Mouse (Mus musculus) intestine, embryonic 14.5 days (tissue): ENCODE measurements around the gene Tinagl1. TPM values are rescaled to one million over a fixed set of nuclear protein-coding genes. Genes with fewer than 3 reads are reported as not detected.
A peak's percentile ranks its signal among the peaks of the same experiment; 100 is the strongest.

Experiments
- ATAC-seq: fragments of 200-750 bp; cut with Nextera tagmentation; replicated peaks from 2 replicates; pipeline ENCODE4 v1.8.0; 2017; ENCODE audit warnings: low read depth, moderate number of reproducible peaks, moderate TSS enrichment, moderate library complexity; ENCODE audit not compliant: low FRiP score, low TSS enrichment
- DNase-seq: peaks from one replicate; pipeline ENCODE4 v3.0.0-alpha.2; 2018; ENCODE audit warnings: low spot score
- H3K27ac ChIP-seq: fragments of 300-500 bp; sonication (generic); 2 replicates; pipeline ENCODE4 v1.5.1; 2014; ENCODE audit warnings: low read depth, mild to moderate bottlenecking, control low read depth
- H3K27me3 ChIP-seq: fragments of 300-500 bp; sonication (generic); replicated peaks from 2 replicates; pipeline ENCODE4 v1.6.1; 2014; ENCODE audit warnings: low read length, control low read depth; ENCODE audit not compliant: control insufficient read depth, insufficient read depth
- H3K36me3 ChIP-seq: fragments of 300-500 bp; sonication (generic); 2 replicates; pipeline ENCODE4 v1.6.1; 2014; ENCODE audit warnings: low read length, control low read depth; ENCODE audit not compliant: control insufficient read depth, insufficient read depth
- H3K4me1 ChIP-seq: fragments of 300-500 bp; sonication (generic); replicated peaks from 2 replicates; pipeline ENCODE4 v1.6.1; 2014; ENCODE audit warnings: low read length, control low read depth, mixed read lengths; ENCODE audit not compliant: control insufficient read depth, insufficient read depth
- H3K4me2 ChIP-seq: fragments of 300-500 bp; sonication (generic); 2 replicates; pipeline ENCODE4 v1.6.1; 2014; ENCODE audit warnings: low read length
- H3K4me3 ChIP-seq: fragments of 300-500 bp; sonication (generic); 2 replicates; pipeline ENCODE4 v1.5.1; 2014; ENCODE audit warnings: low read depth, low read length, control low read depth, mixed read lengths
- H3K9ac ChIP-seq: fragments of 300-500 bp; sonication (generic); 2 replicates; pipeline ENCODE4 v1.6.1; 2014; ENCODE audit warnings: mild to moderate bottlenecking, low read length
- H3K9me3 ChIP-seq: fragments of 300-500 bp; sonication (generic); 2 replicates; pipeline ENCODE4 v1.6.1; 2016; ENCODE audit warnings: low read length, control low read depth; ENCODE audit not compliant: control insufficient read depth
- WGBS: fragments of 180-500 bp; shearing (Covaris S2); extraction: QIAGEN DNeasy Blood & Tissue Kit; methylation state at CpG from one replicate; pipeline ENCODE4 v1.1.7; 2014; 5-methylcytosine and 5-hydroxymethylcytosine counted together
- polyA plus RNA-seq: library from polyadenylated mRNA; unstranded; fragments of >200 nt; fragmentation: Nextera tagmentation; extraction: Ambion mirVana; gene quantifications from 2 replicates; pipeline ENCODE4 v1.2.1, GENCODE M21; 2014

Gene Tinagl1
- polyA plus RNA-seq, 1 experiment from 2014 or later, result 39.6 TPM

DNA sequence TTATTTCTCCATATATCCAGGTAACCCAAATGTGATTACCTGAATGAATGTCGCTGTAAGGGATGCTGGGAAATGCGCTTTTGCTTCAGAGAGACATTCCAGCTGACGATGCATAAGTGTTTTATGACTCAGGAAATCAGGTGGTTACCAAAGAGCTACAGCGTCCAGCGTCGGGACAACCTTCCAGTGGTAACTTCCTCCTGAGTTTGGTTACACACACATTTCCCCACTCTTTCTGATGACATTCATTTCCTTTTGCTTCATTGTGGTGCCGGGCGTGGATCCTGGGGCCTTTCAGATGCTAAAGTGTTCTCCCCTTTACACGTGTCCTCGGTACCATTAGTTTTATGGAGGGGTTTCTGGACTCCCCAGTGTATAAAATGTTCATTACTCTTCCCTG lies 26.5 kb downstream of the Tinagl1 start:
- WGBS, result 65% methylated on average over 10 of the region's 10 CpGs
- Histone ChIP-seq H3K9ac (no peak overlapping the region), H3K9me3 (no peaks in the 10 kb centered on the region), H3K4me3 (no peak overlapping the region), H3K36me3 (no peaks in the 10 kb centered on the region), H3K27me3 (peaks cover 15% of the 10 kb centered on the region), H3K27ac (no peak overlapping the region), H3K4me1 (no peaks in the 10 kb centered on the region), H3K4me2 (no peak overlapping the region)
- DNase-seq (no peak), ATAC-seq (no peak)

DNA sequence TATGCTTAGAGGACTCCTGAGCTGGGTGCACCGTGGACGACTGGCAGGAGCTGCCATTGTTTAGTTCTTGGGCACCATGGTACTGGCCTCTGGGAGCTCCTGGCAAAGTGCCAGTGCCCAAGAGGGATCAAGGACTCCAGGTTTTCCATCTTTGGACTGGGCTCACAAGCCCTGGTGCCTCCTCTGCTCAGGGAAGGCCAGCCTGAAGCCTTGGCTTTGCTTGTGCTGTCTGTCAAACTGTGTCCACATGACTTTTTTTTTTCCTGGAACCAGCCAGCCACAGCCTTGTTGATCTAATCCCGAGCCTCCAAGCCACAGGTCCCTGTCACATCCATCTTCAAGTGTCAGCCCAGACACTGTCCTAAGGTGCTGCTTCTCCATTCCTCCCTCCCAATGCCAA lies 33.1 kb downstream of the Tinagl1 start:
- WGBS, result 48% methylated on average over 3 of the region's 3 CpGs
- ATAC-seq, result no peak
- H3K4me2 ChIP-seq, result no peak overlapping the region

DNA sequence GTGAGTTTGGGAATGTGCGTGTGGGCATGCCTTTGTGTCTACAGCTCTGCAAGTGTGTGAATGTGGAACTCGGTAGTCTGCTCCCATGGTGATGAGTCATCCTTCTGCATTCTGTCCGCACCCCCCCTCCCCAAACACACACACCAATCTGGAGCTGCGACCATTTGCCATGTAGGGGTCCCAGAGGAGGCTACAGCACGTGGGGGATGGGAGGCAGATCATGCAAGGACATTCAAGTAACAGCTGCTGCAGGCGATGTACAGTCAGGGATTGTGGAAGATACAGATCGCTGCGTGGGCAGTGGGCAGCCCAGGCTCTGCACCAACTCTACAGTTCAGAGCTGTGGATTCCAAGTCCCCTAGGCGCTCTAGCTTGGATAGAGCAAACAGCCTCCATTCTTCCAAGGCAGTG lies 33.9 kb downstream of the Tinagl1 start:
- Histone ChIP-seq H3K36me3 (no peaks in the 10 kb centered on the region), H3K4me1 (peaks cover 9% of the 10 kb centered on the region; the same call in 1 of the 2 replicates)

More for the DNA sequence above, 33.1 kb downstream of the Tinagl1 start:
- peaks cover 47% of the 10 kb centered on the region for H3K27me3 ChIP-seq
- no peak overlapping the region for H3K4me3 ChIP-seq
- H3K9ac ChIP-seq, result no peak overlapping the region
- no peak overlapping the region for H3K27ac ChIP-seq
- peaks cover 9% of the 10 kb centered on the region; the same call in 1 of the 2 replicates for H3K4me1 ChIP-seq
- DNase-seq, result no peak
- no peaks in the 10 kb centered on the region for H3K36me3 ChIP-seq
- H3K9me3 ChIP-seq, result no peaks in the 10 kb centered on the region

DNA sequence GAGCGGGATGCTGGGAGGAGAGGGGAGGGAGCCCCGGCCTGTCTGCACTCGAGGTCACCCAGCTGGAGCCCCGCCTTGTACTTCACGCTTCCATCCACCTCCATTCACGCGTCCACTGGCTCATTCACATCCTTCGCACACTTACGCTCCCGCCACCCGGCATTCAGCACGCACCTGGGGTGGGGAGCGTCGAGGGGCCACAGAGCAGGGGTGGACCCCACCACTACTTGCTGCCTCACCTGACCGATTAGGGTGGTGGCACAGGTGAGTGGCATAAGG lies 35.8 kb downstream of the Tinagl1 start, which contains the start of gene Hcrtr1:
Gene Hcrtr1 (minus strand): TSS at position 146 of the 279 bp plus-strand sequence.
- H3K36me3 ChIP-seq, result no peaks in the 10 kb centered on the region
- H3K4me2 ChIP-seq, result peak within 1 kb of the TSS; percentile 58
- H3K27me3 ChIP-seq, result peaks cover 48% of the 10 kb centered on the region
- WGBS, result under 1% methylated on average over 14 of the region's 15 CpGs
- peak; percentile 9; the same call in 1 of the 2 replicates for ATAC-seq
- H3K9ac ChIP-seq, result peak within 1 kb of the TSS; percentile 22; the same call in 1 of the 2 replicates
- no peak for DNase-seq
- H3K9me3 ChIP-seq, result no peaks in the 10 kb centered on the region
- H3K4me3 ChIP-seq, result peak within 1 kb of the TSS; percentile 27
- peaks cover 13% of the 10 kb centered on the region for H3K4me1 ChIP-seq
- no peak within 1 kb of the TSS for H3K27ac ChIP-seq

More for the DNA sequence above, 33.9 kb downstream of the Tinagl1 start:
- no peak overlapping the region for H3K9ac ChIP-seq
- H3K27me3 ChIP-seq, result peaks cover 48% of the 10 kb centered on the region
- no peak overlapping the region for H3K27ac ChIP-seq
- no peak for DNase-seq
- H3K4me3 ChIP-seq, result no peak overlapping the region
- 51% methylated on average over 9 of the region's 9 CpGs for whole genome bisulfite sequencing
- H3K4me2 ChIP-seq, result no peak overlapping the region
- no peak for ATAC-seq
- no peaks in the 10 kb centered on the region for H3K9me3 ChIP-seq

DNA sequence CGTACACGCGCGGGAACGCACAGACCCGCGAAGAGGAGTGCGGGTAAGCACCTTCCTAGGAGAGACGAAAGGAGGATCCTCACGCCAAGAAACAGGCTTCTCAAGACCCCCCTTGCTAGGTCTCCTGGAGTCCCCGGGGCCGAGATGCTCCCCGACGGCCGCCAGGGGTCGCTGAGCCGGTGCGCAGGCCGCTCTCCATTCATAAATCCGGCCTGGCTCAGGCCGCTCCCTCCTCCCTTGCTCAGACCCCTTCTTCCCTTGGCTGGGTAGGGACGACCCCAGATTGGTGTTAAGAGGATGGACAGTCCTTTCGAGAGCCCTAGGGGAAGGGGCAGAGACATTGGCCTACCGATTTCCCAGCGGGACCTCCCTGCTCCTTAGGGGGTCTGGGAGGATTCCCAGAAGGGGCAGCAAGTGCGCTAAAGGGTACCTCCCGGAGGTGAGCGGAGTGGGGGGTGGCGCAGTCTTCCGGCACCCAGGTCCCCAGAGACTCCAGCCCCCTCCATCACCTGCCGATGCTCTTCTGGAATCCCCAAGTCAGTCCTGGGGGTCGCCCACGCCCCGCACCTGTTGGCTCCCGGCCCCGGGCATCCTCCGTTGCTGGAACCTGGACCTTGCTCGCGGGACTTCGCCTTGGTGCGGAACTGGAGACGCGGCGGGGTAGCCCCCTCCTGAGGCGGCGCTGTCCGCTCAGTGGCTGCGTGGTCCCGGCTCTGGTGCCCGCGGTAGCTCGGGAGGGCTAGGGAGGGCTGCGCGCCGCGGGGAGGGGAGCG lies 36.3 kb downstream of the Tinagl1 start:
- Histone ChIP-seq H3K36me3 (no peaks in the 10 kb centered on the region), H3K4me1 (peaks cover 13% of the 10 kb centered on the region), H3K9me3 (no peaks in the 10 kb centered on the region), H3K4me3 (peak overlapping the region; percentile 27), H3K27me3 (peaks cover 48% of the 10 kb centered on the region), H3K4me2 (peak overlapping the region; percentile 58), H3K9ac (peak overlapping the region; percentile 22; the same call in 1 of the 2 replicates), H3K27ac (no peak overlapping the region)
- WGBS, result under 1% methylated on average over 50 of the region's 57 CpGs
- peak; percentile 93 for DNase-seq
- ATAC-seq, result peak; percentile 57

DNA sequence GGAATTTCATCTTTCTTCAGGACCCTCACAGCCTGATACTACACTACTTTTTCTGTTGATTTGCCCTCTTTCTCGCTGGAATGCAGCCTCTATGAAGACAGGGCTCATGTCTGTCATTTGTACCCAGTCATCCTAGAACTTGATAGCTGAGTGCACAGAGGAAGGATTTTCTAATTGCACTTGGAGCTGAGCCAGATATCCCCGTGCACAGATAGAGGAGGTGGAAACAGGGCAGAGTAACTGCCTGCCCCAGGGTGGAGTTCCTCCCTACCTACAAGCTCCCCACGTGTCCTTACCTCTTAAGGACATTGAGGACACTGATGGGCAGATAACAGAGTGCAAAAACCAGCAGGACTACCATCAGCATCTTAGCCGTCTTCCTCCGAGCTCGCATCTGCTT lies 41.5 kb downstream of the Tinagl1 start:
- H3K9me3 ChIP-seq, result no peaks in the 10 kb centered on the region
- no peak overlapping the region for H3K4me2 ChIP-seq
- no peak overlapping the region for H3K4me3 ChIP-seq
- H3K27me3 ChIP-seq, result peaks cover 15% of the 10 kb centered on the region
- H3K9ac ChIP-seq, result no peak overlapping the region
- WGBS, result 58% methylated on average over 6 of the region's 6 CpGs
- H3K36me3 ChIP-seq, result no peaks in the 10 kb centered on the region
- H3K4me1 ChIP-seq, result peaks cover 5% of the 10 kb centered on the region
- no peak overlapping the region for H3K27ac ChIP-seq
- no peak for DNase-seq
- no peak for ATAC-seq

DNA sequence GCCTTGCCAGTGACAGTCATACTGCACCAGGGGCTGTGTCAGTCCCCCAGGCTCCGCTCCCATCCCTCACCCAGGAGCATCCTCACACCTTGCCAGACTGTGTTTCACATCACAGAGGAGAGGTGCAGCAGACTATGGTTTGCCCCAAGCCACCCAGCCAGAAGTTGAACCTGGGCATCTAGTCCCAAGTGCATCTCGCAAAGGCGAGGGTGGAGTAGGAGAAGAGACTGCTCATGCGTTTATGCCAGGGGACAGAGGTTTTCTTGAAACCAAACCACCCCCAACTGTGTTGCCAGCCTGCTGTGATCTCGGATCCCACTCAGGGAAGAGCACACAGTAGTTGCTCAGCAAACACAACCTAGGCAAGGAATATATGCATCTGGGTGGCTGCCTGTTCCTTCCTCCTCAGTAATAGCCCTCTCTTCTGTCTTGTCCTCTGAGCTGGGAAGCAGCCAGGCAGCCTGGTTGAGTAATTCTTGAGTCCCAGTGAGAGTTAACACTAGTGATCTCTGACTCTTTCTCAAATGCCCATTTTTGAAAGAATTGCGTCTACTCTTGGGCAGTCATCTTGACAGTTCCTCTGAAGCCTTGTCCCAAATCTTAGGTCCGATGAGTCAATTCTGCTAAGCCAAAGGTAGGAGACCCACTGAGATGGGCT lies 43.3 kb downstream of the Tinagl1 start:
- Histone ChIP-seq H3K27ac (peak overlapping the region; percentile 43; the same call in 1 of the 2 replicates), H3K9me3 (no peaks in the 10 kb centered on the region), H3K27me3 (no peaks in the 10 kb centered on the region), H3K36me3 (peaks cover 15% of the 10 kb centered on the region), H3K4me1 (peaks cover 5% of the 10 kb centered on the region), H3K4me3 (no peak overlapping the region), H3K4me2 (no peak overlapping the region), H3K9ac (no peak overlapping the region)
- no peak for DNase-seq
- no peak for ATAC-seq
- WGBS, result 85% methylated on average over 7 of the region's 7 CpGs

DNA sequence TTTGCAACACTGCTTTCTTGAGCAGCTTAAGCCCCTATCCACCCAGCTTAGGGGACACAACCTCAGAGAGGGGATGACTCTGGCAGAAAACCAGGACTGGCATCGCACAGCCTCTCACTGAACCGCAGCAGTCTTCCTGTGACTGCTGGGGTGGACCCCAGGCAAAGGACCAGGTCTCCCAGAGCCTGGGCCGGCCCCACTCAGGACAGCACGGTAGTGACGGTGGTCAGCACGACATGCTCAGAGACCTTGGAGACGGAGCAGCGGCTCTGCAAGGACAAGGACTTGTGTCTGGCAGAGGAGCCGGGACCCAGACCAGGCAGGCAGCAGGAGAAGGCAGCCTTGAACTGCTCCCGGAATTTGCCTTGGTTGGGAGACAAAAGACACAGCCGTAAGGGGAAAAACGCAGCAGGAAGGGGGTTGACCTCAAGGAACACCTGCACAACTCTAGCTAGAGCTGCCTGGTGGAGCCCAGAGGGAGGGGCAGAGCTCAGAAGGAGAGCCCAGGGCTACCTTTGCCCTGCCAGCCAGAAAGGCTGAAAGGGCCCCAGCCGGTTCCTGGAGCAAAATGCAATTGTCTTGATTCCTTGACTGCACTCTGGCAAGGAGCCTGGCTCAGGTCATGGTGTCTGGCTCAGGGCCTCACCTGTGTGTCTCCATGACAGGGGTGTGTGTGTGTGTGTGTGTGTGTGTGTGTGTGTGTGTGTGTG lies 44.1 kb downstream of the Tinagl1 start:
- peak; percentile 57 for ATAC-seq

More for the DNA sequence above, 44.1 kb downstream of the Tinagl1 start:
- no peaks in the 10 kb centered on the region for H3K27me3 ChIP-seq
- H3K27ac ChIP-seq, result peak overlapping the region; percentile 43
- no peaks in the 10 kb centered on the region for H3K9me3 ChIP-seq
- no peak overlapping the region for H3K9ac ChIP-seq
- H3K36me3 ChIP-seq, result peaks cover 23% of the 10 kb centered on the region
- peak; percentile 59 for DNase-seq
- H3K4me3 ChIP-seq, result no peak overlapping the region
- peaks cover 5% of the 10 kb centered on the region for H3K4me1 ChIP-seq
- no peak overlapping the region for H3K4me2 ChIP-seq
- 52% methylated on average over 13 of the region's 13 CpGs for WGBS
